Mouse (Mus musculus) embryonic stem cell, embryonic (primary cell): ENCODE measurements around the gene Mtcl1.

Experiments
- CTCF ChIA-PET, 4 experiments: fragments of 300-600 bp in 2 of 4; fragments of 350-600 bp in 2 of 4; sonication (Branson Sonifier 250); formaldehyde crosslinking; loops; one replicate each; lab custom pipeline; 2022; ENCODE audit warnings: inconsistent platforms in 2 of 4; lab: Charles Lee
- POLR2A ChIA-PET, 4 experiments: fragments of 300-600 bp in 2 of 4; fragments of 350-600 bp in 2 of 4; sonication (Branson Sonifier 250); formaldehyde crosslinking; loops; one replicate each; lab custom pipeline; 2022; ENCODE audit warnings: antibody characterized with exemption in 4 of 4, inconsistent platforms in 1 of 4; lab: Charles Lee

Gene Mtcl1

GRCm38 (mm10) chr17:66402791-66403470 is 46.6 kb downstream of the Mtcl1 start:
- ChIA-PET POLR2A (interaction anchor here in 2 of 4 experiments (1.1 kb wide), 3 partner anchors 9 to 49 kb away, joined by 3 read pairs; no protein-coding TSS in a partner anchor), CTCF (interaction anchor here in 1 of 4 experiments (0.6 kb wide), 2 partner anchors 168 kb away, joined by 3 to 28 read pairs; no protein-coding TSS in a partner anchor)

DNA sequence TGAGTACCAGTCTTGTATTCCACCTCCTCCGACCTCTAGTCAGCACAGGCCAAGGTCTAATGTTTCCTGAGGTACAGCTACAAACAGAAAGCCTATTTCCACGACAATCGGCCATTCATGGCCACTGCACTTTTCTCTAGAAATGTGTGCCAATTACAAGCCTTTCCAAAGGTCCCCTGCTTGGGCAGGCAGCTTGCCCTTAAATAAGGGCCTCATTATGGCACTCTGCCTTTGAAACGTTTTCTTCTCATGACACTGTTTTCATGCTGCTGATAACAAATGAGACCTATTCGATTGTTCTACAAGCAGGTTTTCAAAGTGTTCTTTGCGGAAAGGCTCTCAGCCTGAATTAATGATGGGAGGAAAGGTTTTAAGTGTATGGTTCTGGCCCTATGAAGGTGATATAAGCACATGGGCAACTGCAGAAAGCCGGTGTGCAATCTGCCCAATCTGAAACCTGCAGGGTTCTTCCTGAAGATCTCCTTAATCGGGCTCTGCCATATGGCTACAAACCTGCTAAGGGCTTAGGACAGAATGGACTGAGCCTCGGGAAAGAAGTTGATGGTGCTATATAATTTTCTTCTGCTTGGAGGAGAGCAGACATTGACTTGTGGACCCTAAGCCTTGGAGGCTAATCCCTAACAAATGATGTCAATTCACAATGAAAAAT is 47.8 kb downstream of the Mtcl1 start:
- ChIA-PET CTCF (no interaction called here), POLR2A (interaction anchor here in 2 of 4 experiments (0.6 to 1.2 kb wide), 4 partner anchors 10 to 48 kb away, joined by 3 to 5 read pairs (median 4); partner anchors contain the start of gene Mtcl1 (in 1 of the 2))

DNA sequence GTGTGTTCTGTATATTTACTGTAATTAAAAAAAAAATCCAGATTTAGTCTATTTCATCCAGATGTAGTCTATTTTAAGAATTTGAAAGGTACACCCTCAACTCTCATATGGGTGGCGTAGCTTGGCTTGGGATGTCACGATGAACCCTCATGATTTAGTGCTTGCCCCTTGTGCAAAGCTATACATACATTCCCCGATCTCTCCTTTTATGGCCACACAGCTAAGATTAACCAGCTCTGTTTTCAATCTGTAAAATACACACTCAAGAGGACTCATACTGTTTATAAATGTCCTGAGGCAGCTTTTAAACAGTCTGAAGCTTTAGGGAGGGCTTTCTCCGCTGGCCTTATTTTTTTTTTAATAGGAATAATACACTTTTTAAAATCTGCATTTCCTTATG is 49.8 kb downstream of the Mtcl1 start:
- CTCF ChIA-PET = no interaction called here

GRCm38 (mm10) chr17:66394571-66394970 is 55.0 kb downstream of the Mtcl1 start:
- ChIA-PET POLR2A (interaction anchor here (0.6 to 2.5 kb wide), 13 partner anchors 9 to 86 kb away, joined by 3 to 11 read pairs (median 4); partner anchors contain the start of gene Mtcl1 (in 1 of the 4)), CTCF (interaction anchor here in 1 of 4 experiments (1.0 kb wide), 1 partner anchor 161 kb away, joined by 3 read pairs; no protein-coding TSS in a partner anchor)

More for the DNA sequence above, 49.8 kb downstream of the Mtcl1 start:
- POLR2A ChIA-PET = interaction anchor here in 2 of 4 experiments (0.5 to 0.9 kb wide), 5 partner anchors 10 to 113 kb away, joined by 3 read pairs; no protein-coding TSS in a partner anchor

GRCm38 (mm10) chr17:66388307-66388706 is 61.2 kb downstream of the Mtcl1 start:
- ChIA-PET CTCF (interaction anchor here in 1 of 4 experiments (0.5 kb wide), 1 partner anchor 153 kb away, joined by 4 read pairs; no protein-coding TSS in a partner anchor), POLR2A (interaction anchor here in 3 of 4 experiments (0.6 to 1.4 kb wide), 7 partner anchors 9 to 655 kb away, joined by 3 to 5 read pairs (median 3); no protein-coding TSS in a partner anchor)

DNA sequence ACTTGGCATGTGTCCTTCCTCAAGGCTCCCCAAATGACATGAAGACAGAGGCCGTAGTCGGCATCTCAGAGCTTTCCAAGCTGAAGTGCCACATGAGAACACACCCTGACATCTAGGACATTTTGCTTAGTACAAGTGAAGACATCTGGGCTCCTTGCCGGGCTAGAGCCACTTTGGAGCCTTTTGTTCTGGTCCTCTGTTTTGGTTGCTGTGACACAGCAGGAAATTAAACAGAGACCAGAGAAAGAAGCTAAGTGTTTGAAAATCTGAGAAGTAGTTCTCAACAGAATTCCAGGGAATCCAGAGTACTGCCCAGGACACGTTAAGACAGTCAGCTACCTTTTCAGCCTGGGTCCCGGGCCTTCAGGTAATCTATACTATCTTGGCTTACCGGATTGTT is 68.2 kb downstream of the Mtcl1 start:
- ChIA-PET POLR2A (interaction anchor here in 3 of 4 experiments (0.8 to 2.0 kb wide), 7 partner anchors 9 to 99 kb away, joined by 3 to 5 read pairs (median 3); no protein-coding TSS in a partner anchor), CTCF (interaction anchor here in 2 of 4 experiments (1.0 to 1.5 kb wide), 2 partner anchors 16 to 160 kb away, joined by 3 read pairs; no protein-coding TSS in a partner anchor)

DNA sequence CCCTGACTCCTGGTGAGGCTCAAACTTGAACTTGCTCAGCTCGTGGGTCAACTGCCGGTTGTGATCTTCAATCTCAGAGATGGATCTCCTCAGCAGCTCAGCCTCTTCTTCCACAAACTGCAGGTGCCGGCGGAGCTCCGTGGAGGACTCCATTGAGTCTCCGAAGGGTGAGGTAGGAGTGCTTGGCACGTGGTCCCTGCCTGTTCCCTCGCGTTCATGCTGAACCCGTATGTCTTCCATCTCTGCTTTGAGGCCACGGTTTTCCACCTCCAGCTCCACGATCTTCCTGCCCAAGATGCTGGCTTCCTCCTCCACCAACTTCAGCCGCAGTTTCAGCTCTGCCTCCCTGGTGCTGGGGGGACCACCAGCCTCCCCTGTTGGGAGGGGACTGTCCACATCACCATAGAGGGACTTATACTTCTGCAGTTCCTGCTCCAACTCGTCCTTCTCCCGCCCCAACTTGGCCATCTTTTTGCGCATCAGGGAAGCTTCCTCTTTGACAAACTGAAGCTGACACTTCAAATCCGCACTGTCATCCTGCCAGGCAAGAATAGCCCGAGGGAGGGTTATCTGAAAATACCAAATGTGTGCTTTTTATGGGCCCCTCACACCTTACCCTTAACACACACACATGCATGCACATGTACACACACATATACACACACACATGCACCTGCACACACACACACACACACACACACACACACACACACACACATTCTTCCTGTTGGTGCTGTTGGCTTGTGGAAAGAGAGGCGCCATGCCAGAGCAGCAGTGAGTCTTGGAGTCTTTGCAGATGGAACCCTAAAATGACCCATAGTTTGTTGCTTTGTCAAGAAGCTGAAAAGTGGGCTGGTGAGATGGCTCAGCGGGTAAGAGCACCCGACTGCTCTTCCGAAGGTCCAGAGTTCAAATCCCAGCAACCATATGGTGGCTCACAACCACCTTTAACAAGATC is 69.4 kb downstream of the Mtcl1 start:
- CTCF ChIA-PET = interaction anchor here in 3 of 4 experiments (0.5 to 1.0 kb wide), 4 partner anchors 27 to 511 kb away, joined by 3 to 6 read pairs (median 4); no protein-coding TSS in a partner anchor
- POLR2A ChIA-PET = interaction anchor here (0.6 to 3.4 kb wide), 26 partner anchors 9 to 509 kb away, joined by 3 to 14 read pairs (median 4); partner anchors contain the start of gene Mtcl1 (in 1 of the 4)

- CTCF ChIA-PET = interaction anchor here in 1 of 4 experiments (1.0 kb wide), 1 partner anchor 78 kb away, joined by 4 read pairs; no protein-coding TSS in a partner anchor
- POLR2A ChIA-PET = interaction anchor here (0.5 to 3.4 kb wide), 26 partner anchors 8 to 508 kb away, joined by 3 to 14 read pairs (median 4); partner anchors contain the start of gene Mtcl1 (in 1 of the 4)
Measured at GRCm38 (mm10) chr17:66379308-66379707, 70.2 kb downstream of the Mtcl1 start.

- CTCF ChIA-PET = interaction anchor here in 1 of 4 experiments (0.6 kb wide), 1 partner anchor 158 kb away, joined by 3 read pairs; no protein-coding TSS in a partner anchor
- POLR2A ChIA-PET = interaction anchor here in 2 of 4 experiments (0.6 to 3.4 kb wide), 10 partner anchors 8 to 108 kb away, joined by 3 to 14 read pairs (median 5); partner anchors contain the start of gene Mtcl1 (in 1 of the 2)
Measured at GRCm38 (mm10) chr17:66378127-66378526, 71.4 kb downstream of the Mtcl1 start.

GRCm38 (mm10) chr17:66374633-66375272 is 74.8 kb downstream of the Mtcl1 start:
- ChIA-PET POLR2A (interaction anchor here in 2 of 4 experiments (0.5 to 3.2 kb wide), 10 partner anchors 10 to 1174 kb away, joined by 3 to 11 read pairs (median 4); no protein-coding TSS in a partner anchor), CTCF (no interaction called here)

GRCm38 (mm10) chr17:66370867-66371266 is 78.7 kb downstream of the Mtcl1 start:
- CTCF ChIA-PET = interaction anchor here in 1 of 4 experiments (0.8 kb wide), 1 partner anchor 8 kb away, joined by 3 read pairs; no protein-coding TSS in a partner anchor
- POLR2A ChIA-PET = interaction anchor here in 2 of 4 experiments (1.2 to 1.9 kb wide), 7 partner anchors 8 to 109 kb away, joined by 3 to 8 read pairs (median 4); no protein-coding TSS in a partner anchor

- ChIA-PET POLR2A (interaction anchor here in 2 of 4 experiments (0.5 to 1.4 kb wide), 6 partner anchors 9 to 58 kb away, joined by 3 to 8 read pairs (median 4); no protein-coding TSS in a partner anchor), CTCF (no interaction called here)
Measured at GRCm38 (mm10) chr17:66369777-66370176, 79.8 kb downstream of the Mtcl1 start.

DNA sequence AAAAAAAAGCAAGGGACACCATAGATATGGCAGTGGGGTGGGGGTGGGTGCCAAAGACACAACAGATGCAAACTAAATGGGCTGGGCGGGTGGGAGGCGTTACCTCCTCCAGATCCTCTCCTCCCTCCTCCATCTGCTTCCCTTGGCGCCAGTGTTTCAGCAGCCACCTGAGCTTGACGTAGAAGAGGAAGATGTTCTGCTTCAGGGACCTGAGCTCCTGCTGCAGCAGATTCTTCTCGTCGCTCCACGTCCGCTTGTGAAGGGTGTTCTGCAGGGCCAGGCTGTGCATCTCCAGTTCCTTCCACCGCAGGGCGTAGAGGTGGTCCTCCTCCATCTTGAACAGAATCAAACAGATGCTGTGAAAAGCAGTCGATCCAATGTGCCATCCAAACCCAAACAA is 81.4 kb downstream of the Mtcl1 start:
- ChIA-PET CTCF (no interaction called here), POLR2A (interaction anchor here (0.8 to 1.7 kb wide), 6 partner anchors 9 to 22 kb away, joined by 3 to 7 read pairs (median 5); no protein-coding TSS in a partner anchor)

- ChIA-PET CTCF (no interaction called here), POLR2A (interaction anchor here in 1 of 4 experiments (0.6 to 2.2 kb wide), 3 partner anchors 9 to 85 kb away, joined by 3 to 9 read pairs (median 3); no protein-coding TSS in a partner anchor)
Measured at GRCm38 (mm10) chr17:66365664-66366063, 83.9 kb downstream of the Mtcl1 start.

GRCm38 (mm10) chr17:66365293-66365642 is 84.3 kb downstream of the Mtcl1 start:
- ChIA-PET POLR2A (interaction anchor here in 2 of 4 experiments (1.0 to 3.3 kb wide), 4 partner anchors 9 to 115 kb away, joined by 3 to 16 read pairs (median 6); no protein-coding TSS in a partner anchor), CTCF (no interaction called here)
